Mouse (Mus musculus) urinary bladder, postnatal 25 days (tissue): Measurements from ENCODE around the gene Flnc.
A peak's percentile ranks its signal among the peaks of the same experiment; 100 is the strongest.
"Not testable (repeated sequence)": the region's sequence is repeated elsewhere in the genome, so short reads cannot be mapped to it uniquely, and the experiment has no call there.

Source experiments
- DNase-seq: peaks from one replicate; pipeline ENCODE4 v3.0.0; 2022; ENCODE audit warnings: low spot score

Gene Flnc

DNA sequence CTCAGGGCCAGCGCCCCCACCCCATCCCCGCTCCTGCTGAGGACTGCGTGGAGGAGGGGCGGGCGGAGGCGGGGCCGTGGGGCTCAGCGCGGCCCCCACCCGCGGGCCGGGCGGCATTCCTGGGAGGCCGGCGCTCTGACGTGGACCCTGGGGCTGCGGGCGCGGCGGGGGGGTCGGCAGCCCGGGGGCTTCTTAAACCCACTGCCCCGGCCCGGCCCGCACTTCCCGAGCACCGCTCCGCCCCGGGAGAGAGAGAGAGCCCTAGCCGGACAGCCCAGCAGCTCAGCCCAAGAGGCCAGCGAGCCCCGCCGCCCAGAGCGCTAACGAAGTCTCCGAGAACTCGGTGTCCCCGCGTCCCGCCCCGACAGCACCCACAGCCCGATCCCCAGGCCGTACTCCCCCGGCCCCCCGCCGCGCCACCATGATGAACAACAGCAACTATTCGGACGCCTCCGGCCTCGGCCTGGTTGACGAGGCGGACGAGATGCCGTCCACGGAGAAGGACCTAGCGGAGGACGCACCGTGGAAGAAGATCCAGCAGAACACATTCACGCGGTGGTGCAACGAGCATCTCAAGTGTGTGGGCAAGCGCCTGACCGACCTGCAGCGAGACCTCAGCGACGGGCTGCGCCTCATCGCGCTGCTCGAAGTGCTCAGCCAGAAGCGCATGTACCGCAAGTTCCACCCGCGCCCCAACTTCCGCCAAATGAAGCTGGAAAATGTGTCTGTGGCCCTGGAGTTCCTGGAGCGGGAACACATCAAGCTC lies at the start of gene Flnc:
TSS of gene Flnc (plus strand) at position 219 of the 766 bp plus-strand sequence.
- peak; percentile 50 for DNase-seq

DNA sequence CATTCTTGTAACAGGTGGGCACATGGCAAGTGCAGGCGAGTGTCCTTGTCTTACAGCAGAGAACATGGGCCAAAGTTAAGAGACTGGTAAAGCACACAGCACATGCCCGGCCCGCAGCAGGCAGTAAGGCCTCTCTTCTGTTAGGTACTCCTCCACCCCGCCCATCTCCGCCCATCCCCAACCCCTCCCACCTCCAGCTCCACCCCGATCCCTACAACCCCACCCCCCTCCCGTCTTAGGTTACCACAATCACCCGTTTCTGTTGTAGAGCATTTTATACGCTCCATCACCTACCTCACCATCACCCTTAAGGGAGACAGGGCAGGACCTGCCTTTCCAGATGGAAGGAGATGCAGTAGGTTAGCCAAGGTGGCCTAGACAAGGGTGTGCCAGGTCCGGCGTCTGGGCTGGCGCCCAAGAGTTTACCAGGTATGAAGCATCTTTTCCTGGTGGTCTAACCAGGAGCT lies 45.0 kb upstream of the Flnc start, which contains the start of gene Opn1sw:
TSS of gene Opn1sw (minus strand) at position 417 of the 467 bp plus-strand sequence.
- peak; percentile 11 for DNase-seq

DNA sequence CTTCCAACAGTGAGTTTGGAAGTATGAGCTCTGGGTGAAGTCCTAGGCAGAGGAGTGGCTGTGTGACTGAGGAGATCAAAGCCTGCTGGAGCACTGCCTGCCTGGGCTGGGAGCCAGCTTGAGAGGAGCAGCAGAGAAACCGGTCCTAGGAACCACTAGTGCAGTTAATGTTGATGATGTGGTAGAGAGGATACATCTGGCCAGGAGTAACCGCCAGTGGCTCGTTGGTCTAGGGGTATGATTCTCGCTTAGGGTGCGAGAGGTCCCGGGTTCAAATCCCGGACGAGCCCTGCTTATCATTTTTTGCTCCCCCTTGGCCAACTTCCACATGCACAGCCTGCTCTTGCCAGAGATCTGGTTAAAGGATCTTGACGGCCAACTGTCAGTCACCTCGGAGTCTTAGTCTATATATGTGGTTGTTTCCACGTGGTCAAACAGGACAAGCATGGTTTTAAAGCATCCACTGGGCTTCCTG lies 44.4 kb upstream of the Flnc start:
- peak; percentile 84 for DNase-seq

DNA sequence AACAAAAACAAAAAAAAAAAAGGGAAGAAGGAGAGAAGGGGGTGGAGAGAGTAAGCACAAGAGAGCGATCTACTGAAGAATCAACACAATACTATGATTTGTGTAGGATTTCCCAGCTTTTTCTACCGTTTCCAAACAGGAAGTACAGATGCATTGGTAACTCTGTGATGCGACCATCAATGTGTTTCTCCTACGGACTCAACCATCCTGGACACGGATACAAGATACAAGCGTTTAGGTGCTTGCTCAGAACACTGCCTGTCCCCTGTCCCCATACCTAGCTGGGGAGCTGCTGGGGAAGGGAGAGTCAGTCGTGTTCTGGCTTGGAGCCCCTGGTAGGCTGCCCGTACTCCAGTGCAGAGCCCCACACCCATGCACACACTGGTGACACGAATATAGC lies 43.6 kb upstream of the Flnc start:
- DNase-seq = no peak

DNA sequence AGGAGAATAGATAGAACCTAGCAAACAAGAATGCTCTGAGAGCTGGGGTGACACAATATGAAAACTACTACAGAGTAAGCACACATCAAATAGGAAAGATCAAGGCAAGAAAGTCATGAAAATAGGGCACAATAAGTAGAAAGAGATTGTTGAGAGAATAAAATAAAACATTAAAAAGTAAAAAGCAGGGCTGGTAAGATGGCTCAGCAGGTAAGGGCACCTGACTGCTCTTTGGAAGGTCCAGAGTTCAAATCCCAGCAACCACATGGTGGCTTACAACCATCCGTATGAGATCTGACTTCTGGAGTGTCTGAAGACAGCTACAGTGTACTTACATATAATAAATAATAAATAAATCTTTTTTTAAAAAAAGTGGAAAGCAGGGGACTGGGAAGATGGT lies 42.6 kb upstream of the Flnc start:
- DNase-seq = not testable (repeated sequence)

DNA sequence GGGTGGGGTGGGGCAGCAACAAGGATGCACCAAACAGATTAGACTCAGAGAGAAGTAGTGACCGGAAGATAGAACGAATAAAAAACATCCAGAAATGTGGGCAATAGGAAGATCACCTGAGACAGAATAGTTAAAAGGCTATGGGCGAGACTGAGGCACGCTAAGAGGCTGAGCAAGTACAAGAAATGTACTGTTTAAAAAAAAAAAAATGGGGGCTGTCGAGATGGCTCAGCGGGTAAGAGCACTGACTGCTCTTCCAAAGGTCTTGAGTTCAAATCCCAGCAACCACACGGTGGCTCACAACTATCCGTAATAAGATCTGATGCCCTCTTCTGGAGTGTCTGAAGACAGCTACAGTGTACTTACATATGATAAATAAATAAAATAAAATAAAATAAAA lies 41.8 kb upstream of the Flnc start:
- not testable (repeated sequence) for DNase-seq

DNA sequence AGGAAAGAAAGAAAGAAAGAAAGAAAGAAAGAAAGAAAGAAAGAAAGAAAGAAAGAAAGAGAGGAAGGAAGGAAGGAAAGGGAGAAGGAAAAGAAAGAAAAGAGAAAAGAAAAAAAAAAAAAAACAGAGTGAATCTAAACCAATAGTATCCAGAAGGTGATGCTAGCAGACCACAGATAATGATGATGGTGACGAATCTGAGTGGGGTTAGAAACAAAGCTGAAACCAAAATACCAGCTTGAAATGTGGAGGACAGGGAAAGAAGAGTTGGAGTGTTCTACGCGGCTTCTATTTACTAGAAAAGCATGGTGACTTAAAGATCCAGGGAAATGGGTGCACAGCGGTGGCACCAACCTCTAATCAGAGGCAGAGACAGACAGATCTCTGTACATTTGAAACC lies 41.3 kb upstream of the Flnc start:
- DNase-seq = no peak

DNA sequence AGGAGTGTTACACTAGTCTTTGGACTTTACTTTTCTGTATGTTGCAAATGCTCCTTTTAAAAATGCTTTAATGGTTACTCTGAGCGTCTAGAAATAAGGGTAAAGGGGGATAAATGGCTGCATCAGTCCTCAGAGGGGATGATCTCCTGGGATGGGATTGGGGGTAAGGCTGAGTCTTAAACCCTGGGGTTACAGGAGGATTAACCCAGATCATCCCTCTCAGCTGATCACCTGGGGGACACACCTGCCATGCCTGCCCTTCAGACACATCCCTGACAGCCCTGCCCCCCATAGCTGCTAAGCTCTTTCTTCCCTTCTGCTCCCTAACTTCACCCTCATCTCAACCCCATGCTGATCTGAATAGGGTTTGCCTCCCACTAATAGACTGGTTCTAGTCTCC lies 38.8 kb upstream of the Flnc start:
- DNase-seq = no peak

DNA sequence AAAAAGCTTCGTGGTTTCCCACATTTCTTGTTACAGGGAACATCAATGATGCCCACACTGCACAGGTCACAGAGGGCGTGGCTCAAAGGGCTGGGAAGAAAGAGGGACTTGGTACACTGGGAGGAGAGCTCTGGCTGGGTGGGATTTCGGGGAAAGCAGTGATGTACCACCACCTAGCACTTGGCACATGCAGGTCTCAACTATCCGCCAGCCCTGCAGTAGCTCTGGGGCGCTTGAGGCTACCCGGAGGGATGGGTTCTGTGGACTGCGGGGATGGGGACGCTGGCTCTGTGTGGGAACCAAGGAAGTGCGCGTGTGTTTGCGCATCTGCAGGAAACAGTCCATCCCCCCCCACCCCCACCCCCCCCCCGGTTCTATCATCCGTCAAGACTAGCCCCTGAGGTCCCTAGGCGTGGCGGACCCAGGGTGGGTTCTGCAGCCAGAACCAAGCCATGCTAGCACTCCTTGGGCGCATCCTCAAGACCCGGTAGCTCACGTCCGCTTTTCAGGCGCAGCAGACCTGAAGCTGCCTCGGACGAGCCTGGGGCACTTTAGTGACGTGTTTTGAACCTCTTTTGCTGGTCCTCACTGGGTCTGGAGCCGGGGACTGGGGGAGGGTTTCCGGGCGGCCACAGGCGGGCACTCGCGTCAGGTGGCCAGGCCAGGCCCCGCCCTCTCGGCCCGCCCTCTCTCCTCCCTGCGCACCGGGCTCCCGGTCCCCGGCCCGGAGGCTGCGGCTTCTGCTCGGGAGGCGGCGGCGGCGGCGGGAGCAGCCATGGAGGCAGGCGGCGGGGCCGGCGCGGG lies 36.9 kb upstream of the Flnc start, which contains the start of gene Ccdc136:
TSS of gene Ccdc136 (plus strand) at position 400 of the 804 bp plus-strand sequence.
- peak; percentile 63 for DNase-seq

DNA sequence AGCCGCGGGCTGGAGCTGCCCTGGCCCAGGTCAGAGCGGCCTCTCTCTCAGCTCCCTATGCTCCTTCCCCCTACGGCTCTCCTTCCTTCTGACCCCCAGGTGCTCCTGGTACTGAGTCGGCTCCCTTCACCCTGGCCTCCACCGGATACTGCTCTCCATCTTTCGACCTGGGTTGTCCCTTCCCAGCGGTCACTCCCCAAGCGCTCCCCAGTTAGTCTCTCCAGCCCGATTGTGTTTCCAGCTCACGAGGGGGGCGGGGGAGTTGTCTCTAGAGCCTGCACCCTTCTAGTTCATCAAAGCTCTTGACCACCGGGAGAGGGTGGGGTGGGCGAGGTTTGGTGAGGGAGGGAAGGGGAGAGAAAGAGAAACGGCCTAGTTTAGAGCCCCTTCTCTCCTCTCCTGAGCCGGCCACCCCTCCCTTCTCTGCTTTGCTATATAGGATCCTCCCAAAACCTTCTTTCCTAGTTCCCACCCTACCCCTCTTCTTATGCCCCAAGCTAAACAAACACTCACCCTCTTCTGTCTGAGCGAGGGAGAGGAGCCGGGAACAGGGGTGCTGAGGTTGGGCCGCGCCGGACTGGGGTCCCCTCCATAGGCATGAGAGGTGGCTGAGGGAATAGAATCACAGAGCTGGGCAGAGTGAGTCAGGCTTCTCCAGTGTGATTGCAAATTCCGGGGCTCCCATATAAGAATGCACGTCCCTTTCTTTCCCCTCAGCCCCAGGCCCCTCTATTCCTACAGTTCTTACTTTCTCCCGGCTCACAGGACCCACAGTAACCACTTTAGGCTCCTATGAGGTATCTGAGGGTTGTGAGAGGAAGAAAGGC lies 36.1 kb upstream of the Flnc start:
- no peak for DNase-seq

DNA sequence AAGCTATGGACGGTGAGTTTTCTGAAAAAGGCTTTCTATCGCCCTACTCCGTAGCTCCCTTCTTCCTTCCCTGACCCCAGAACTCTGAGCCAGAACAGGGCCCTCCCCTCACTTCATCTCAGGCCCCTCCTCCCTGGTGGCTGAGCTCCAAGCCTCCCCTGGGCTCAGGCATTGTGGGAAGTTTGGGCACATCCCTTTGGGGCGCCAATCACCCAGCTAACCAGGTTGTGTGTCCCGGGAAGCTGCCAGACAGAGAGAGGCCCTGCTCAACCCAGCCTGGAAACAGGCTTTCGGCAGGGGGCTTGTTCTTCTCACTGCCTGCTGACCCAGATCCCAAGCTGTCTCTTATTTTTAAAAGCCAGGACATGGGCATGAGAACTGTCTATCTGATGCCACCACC lies 35.5 kb upstream of the Flnc start:
- no peak for DNase-seq

DNA sequence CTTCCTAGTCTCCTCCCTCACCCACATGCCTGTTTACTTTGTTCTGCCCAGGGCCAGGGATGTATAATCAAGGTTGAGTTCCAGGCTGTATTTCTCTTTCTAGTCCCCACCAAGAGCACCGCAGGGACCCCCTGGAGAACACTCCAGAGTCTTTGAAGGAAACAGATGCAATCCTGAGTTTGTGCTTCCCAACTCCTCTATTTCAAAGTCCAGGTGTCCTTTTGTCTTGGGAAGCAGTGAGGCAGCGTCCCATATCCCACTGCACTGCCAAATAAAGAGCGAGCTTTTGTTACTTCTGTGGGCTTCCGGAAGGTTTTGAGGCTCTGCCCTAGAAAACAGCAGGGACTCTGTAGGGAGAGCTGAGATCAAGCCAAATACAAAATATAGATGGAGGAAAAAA lies 33.2 kb upstream of the Flnc start:
- no peak for DNase-seq

DNA sequence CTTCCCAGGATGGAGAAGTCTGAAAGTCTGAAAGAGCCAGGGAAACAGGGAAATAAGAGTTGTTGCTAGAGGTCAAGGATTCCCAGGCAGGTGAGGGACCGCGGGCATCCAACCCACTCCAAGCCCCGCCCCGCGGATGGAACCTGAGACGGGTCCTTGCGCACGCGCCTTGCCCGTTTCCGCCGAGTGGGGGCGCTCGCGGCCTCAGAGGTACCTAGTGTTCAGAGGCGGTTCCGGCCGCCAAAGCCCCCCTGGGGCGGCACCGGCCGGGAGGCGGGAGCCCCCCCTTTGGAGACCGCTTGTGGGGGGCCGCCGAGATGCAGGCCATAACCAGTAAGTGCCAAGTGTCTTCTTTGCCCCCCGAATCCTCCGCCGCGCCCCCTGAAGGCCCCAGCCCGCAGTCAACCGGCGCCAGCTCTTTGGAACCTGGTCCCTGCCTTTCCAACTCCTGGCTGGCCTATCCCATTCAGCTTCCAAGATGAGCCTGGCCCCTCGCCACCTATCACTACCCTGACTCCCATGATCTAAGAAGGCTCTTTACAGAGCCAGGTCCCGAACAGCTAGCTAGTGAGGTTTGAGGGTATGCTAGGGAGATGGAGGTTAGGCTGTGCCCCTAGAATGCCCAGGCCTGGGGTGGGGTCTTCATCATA lies 30.2 kb upstream of the Flnc start:
- no peak for DNase-seq

DNA sequence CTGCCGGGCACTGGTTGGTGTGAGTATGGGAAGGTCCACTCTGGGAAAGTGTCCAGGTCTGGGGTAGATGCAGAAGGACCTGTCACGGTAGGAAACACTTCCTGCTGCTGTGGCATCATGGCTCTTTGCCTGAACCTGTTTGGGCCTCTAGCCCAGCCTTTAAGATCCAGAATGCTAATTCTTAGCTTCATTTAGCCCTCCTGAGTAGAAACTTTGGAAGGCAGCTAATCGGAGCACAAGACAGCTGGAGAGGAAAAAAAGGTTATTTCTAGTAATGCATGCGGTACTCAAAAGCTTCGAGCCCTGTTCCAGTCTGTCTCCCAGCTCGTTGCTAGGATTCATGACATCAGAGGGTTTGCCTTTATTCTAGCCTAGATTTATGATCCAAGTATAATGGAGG lies 26.6 kb upstream of the Flnc start:
- DNase-seq = no peak

DNA sequence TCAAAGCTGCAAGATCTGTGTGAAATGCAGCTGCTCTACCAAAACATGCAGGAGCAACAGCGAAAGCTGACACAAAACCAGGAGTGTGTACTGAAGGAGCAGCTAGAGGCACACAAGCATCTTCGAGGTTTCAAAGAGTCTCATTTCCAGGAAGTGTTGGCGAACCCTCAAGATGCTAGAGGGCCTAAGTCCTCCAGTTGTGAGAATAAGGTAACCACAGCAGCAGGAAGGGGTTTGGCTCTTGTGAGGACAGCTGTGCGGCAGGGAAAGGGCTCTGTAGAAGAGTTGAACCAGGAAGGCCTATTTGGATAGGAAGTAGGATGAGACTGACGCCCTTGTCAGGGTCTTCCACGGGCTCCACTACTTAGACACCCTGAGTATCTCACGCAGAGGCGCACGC lies 17.6 kb upstream of the Flnc start:
- no peak for DNase-seq

DNA sequence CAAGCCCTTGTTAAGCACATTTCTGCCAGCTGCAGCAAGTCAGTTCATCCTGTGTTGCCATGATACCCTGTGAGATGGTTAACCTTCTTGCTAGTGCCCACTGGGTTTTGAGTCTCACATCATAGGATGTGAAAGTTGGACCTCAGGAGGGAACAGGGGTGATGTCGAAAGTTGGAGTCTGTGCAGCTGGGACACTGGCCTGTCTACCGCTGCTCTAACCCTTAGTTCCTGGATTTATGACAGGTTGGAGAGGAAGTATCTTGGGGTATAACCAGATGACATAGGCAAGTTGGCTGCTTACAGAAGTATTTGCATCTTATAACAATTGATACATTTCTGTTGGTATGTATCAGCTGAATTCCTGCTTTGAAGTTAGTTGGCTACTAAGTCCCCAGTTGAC lies 12.5 kb upstream of the Flnc start:
- DNase-seq = no peak

DNA sequence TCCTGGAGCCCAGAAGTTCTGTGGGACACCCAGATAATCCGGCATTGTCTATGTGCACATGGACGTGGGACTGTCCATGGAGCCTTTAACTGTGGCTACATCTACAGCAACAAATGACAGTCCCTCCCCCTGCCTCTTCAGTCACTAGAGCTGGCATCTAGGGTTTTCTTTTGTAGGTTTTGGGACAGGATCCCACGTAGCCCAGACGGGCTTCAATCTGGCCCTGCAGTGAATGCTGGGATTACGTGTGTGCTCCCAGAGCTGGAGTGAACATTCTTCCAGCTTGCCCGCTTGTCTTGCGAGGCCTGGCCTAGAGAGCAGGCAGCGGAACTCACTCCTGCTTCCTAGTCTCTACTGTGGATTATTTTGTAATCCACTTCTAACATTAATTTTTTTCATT lies 7.9 kb upstream of the Flnc start:
- no peak for DNase-seq

DNA sequence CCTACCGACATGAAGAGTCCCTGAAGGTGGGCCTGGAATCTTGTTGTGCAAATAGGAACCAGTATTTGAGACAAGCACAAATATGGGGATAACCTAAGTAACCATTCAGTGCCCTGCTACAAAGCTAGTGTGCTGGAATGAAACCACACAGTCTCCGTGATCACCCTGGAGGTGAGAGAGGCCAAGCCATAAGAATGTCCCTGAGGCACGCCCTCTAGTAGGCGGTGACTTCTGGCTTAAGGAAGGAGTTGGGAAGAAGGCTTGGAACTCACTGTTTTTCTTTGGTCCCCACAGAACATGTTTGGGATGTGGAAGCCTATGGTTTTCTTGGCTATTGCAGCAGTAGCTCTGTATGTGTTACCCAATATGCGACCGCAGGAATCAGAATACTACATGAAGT lies 6.7 kb upstream of the Flnc start:
- DNase-seq = no peak

DNA sequence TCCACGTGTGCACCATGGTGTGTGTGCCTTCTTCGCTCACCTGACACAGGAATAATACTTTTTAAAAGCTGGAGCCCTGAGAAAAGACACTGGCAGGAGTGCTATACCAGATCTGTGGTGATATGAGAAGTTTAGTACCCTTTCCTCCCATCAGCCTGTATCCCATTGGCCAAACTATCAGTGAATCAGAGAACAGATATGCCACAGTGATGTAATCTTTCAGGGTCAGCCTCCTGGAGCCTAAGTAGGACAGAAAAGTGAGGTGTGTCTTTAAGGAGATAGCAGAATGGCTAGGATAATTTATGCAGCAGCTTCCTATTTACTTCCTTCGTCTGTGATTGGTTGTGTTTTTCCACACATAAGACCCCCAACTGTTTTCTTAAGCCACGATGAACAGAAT lies 4.9 kb upstream of the Flnc start:
- DNase-seq = no peak

DNA sequence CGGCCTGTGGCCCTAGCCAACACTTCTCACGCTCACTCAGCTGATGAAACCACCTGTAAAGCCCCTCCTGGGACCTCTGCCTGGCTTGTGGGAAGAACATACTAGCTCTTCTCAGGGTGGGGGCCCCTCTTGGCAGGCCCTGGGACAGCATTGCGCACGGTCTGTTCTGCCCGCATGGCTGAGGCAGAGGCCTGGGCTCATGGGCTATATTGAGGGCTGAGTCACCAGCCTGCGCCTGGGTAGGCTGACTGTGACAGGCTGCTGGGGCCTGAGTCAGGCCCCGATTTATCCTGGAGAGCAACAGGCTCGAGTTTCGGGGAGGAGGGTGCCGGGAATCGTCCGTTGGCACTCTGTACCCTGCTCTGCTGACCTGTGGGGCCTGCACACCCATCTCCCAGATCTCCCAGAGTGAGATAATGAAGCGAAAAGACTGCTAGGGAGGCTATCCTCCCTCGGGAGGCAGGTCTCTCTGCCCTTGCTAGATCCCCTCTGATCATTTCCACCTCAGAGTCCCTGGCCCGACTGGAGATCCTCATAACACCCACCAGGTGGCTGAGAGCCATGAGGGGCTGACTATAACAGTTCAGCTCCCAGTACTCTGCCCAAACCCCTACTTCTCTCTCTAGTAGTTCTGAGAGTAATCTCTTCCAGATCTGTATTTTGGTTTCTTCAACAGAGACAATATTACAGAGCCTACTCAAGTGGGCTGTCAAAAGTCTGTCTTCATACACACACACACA lies 2.2 kb upstream of the Flnc start:
- DNase-seq = no peak

DNA sequence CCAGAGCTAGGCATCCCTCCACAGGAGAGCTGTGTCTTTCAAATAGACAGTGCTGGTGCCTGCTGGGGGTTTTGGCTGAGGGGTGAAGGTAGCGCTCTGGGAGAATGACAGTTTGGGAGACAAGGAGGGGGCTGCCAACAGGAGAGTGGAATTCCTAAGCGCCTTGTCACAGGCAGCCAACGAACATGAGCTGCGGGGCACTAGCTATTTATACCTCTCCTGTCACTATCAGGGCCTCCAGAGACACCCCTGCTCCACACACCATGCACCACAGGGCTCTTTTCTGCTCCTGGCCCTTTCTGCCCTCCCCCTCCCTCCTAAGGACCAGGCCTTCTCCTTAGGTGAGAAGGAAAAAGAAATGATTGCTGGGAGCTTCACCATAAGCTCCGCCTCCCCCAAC lies 1.6 kb upstream of the Flnc start:
- DNase-seq = no peak
